Mouse (Mus musculus) kidney, postnatal 0 days (tissue): ENCODE data around the gene 6030468B19Rik. TPM values are rescaled to one million over a fixed set of nuclear protein-coding genes. Genes with fewer than 3 reads are reported as not detected.
"Not testable (repeated sequence)": the region's sequence is repeated elsewhere in the genome, so short reads cannot be mapped to it uniquely, and the experiment has no call there.

Experiments used
- ATAC-seq: fragments of 200-750 bp; cut with Nextera tagmentation; replicated peaks from 2 replicates; pipeline ENCODE4 v1.8.0; 2017; ENCODE audit warnings: low read depth, moderate number of reproducible peaks, moderate TSS enrichment, moderate library complexity; ENCODE audit not compliant: low FRiP score
- DNase-seq: peaks from one replicate; pipeline ENCODE4 v3.0.0-alpha.2; 2016; ENCODE audit warnings: low spot score
- H3K27ac ChIP-seq: fragments of 300-500 bp; sonication (generic); 2 replicates; pipeline ENCODE4 v1.5.1; 2014; ENCODE audit warnings: mild to moderate bottlenecking
- H3K27me3 ChIP-seq: fragments of 300-500 bp; sonication (generic); 2 replicates; pipeline ENCODE4 v1.6.1; 2014; ENCODE audit warnings: low read length, mixed read lengths; ENCODE audit not compliant: insufficient read depth
- H3K36me3 ChIP-seq: fragments of 300-500 bp; sonication (generic); 2 replicates; pipeline ENCODE4 v1.6.1; 2014; ENCODE audit warnings: low read length, mixed read lengths; ENCODE audit not compliant: insufficient read depth
- H3K4me1 ChIP-seq: fragments of 300-500 bp; sonication (generic); replicated peaks from 2 replicates; pipeline ENCODE4 v1.6.1; 2014; ENCODE audit warnings: antibody characterized with exemption, low read length, mixed read lengths; ENCODE audit not compliant: insufficient read depth
- H3K4me2 ChIP-seq: fragments of 300-500 bp; sonication (generic); 2 replicates; pipeline ENCODE4 v1.6.1; 2014; ENCODE audit warnings: mild to moderate bottlenecking, low read length, moderate library complexity, mixed read lengths
- H3K4me3 ChIP-seq: fragments of 300-500 bp; sonication (generic); replicated peaks from 2 replicates; pipeline ENCODE4 v1.5.1; 2014; ENCODE audit warnings: low read depth, low read length
- H3K9ac ChIP-seq: fragments of 300-500 bp; sonication (generic); 2 replicates; pipeline ENCODE4 v1.6.1; 2014; ENCODE audit warnings: low read depth, low read length
- H3K9me3 ChIP-seq: fragments of 300-500 bp; sonication (generic); replicated peaks from 2 replicates; pipeline ENCODE4 v1.6.1; 2016; ENCODE audit warnings: low read length, inconsistent platforms, mixed read lengths
- CTCF ChIP-seq: IDR thresholded peaks from 2 replicates; pipeline ENCODE4 v1.5.1; 2016; ENCODE audit warnings: antibody characterized with exemption, low read depth, mild to moderate bottlenecking, moderate library complexity
- WGBS: fragments of 180-500 bp; shearing (Covaris S2); extraction: QIAGEN DNeasy Blood & Tissue Kit; methylation state at CpG from one replicate; pipeline ENCODE4 v1.1.7; 2014; 5-methylcytosine and 5-hydroxymethylcytosine counted together
- polyA plus RNA-seq: library from polyadenylated mRNA; unstranded; fragments of >200 nt; fragmentation: Nextera tagmentation; extraction: Ambion mirVana; gene quantifications from 2 replicates; pipeline ENCODE4 v1.2.1, GENCODE M21; 2015

6030468B19Rik gene
- polyA plus RNA-seq, 1 experiment from 2014 or later, result not detected

DNA sequence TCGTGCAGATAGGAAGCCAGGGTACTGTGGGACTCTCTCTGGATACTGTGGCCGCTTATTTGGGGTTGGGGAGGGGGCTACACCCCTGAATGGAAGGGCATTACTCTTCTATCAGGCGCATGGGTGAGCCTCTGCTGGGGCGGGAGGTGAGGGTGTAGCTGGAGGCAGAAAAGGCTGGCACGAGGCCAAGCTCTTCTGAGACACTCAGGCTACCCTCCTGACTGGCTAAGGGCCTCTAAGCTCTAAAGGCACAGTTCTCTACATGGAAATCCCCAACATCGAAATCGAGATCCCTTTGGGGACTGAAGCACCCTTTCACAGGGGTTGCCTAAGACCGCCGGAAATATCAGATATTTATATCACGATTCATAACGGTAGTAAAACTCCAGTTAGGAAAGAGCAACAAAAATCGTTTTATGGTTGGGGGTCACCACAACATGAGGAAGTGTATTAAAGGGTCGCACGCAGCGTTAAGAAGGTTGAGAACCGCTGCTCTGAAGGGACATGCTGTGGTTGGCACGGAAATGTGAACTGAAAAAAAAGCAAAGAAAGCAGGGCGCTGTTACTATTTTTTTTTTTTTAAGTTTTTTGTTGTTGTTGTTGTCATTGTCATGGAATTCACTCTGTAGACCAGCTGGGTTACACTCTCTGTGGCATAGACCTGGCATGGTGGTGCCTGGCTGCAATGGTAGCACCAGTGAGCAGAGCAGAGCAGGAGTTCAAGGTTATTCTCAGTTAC, 30.9 kb downstream of the 6030468B19Rik start:
- Histone ChIP-seq H3K27me3 (no peaks in the 10 kb centered on the region), H3K36me3 (no peaks in the 10 kb centered on the region), H3K9me3 (no peaks in the 10 kb centered on the region), H3K4me2 (no peak overlapping the region; the same call in 1 of the 2 replicates), H3K27ac (peak overlapping the region; percentile 80), H3K9ac (no peak overlapping the region), H3K4me3 (no peak overlapping the region), H3K4me1 (peaks cover 33% of the 10 kb centered on the region; the same call in 1 of the 2 replicates)
- DNase-seq (no peak), ATAC-seq (no peak)
- WGBS, result 66% methylated on average over 18 of the region's 18 CpGs
- no peak for TF ChIP-seq CTCF

DNA sequence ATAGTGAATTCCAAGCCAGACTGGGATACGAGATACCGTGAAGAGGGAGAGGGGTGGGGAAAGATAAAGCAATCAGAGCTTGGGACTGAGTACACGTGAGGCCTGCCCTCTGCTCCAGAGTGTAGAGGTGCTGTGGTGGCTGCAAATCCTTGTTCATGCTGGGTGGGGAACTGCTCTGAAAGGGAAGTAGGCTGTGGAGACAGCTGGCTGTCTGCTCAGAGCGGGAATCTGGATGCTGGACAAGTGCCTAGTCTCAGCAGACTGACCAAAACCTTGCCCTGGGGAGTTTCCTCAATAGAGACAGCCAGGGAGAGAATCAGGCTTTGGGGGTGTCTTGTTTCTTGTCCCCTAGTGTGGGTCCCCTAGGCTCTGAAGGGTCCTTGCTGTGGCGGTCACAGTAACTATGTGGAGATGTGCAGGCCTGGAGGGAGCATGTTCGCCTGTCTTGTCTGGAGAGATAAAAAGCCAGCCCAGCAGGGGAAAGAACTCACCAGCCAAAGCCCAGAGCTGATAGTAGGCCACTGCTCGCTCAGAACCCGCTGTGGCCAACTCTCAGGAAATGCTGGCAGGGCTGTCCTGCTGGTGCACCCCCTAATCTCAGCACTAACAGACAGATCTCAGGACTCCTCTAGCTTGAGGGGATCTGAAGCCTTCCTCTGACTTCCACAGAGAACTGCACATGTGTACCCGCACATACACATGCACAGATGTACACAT, 31.6 kb downstream of the 6030468B19Rik start:
- TF ChIP-seq CTCF, result no peak
- ATAC-seq, result no peak
- peak; percentile 51 for DNase-seq
- Histone ChIP-seq H3K27me3 (no peaks in the 10 kb centered on the region), H3K9me3 (no peaks in the 10 kb centered on the region), H3K4me2 (no peak overlapping the region; the same call in 1 of the 2 replicates), H3K4me3 (no peak overlapping the region), H3K27ac (peak overlapping the region; percentile 80), H3K4me1 (peaks cover 30% of the 10 kb centered on the region; the same call in 1 of the 2 replicates), H3K9ac (no peak overlapping the region), H3K36me3 (no peaks in the 10 kb centered on the region)
- WGBS, result 57% methylated on average over 9 of the region's 9 CpGs

DNA sequence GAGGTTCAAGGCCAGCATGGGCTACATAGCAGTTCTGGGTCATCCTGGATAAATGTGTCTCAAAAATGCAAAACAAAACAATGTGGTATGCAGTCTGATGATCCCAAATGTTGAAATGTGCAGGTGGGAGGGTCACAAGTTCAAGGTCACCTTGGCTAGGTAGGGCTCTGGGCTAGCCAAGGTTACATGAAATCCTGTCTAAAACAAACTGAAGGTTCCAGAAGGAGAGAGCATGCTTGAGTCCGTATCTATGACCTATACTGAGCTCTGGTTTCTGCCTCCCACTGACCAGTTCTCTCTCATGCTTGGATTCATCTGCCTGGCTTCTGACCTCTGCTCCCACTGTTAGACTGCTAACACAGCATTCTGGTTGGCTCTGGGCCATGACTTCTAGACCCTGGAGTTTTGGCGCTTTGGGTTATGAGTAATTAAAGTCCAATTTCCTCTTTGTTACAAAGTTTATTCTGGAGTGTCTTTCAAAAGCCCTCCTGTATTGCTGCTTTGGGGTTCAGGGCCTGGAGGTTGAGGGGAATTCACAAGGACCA, 32.3 kb downstream of the 6030468B19Rik start:
- ATAC-seq (peak; percentile 61), DNase-seq (peak; percentile 84)
- Histone ChIP-seq H3K9me3 (no peaks in the 10 kb centered on the region), H3K4me2 (no peak overlapping the region), H3K4me1 (peaks cover 26% of the 10 kb centered on the region; the same call in 1 of the 2 replicates), H3K4me3 (no peak overlapping the region), H3K27me3 (no peaks in the 10 kb centered on the region), H3K9ac (no peak overlapping the region), H3K36me3 (no peaks in the 10 kb centered on the region), H3K27ac (peak overlapping the region; percentile 80)
- WGBS, result 19% methylated on average over 2 of the region's 2 CpGs
- no peak for TF ChIP-seq CTCF

DNA sequence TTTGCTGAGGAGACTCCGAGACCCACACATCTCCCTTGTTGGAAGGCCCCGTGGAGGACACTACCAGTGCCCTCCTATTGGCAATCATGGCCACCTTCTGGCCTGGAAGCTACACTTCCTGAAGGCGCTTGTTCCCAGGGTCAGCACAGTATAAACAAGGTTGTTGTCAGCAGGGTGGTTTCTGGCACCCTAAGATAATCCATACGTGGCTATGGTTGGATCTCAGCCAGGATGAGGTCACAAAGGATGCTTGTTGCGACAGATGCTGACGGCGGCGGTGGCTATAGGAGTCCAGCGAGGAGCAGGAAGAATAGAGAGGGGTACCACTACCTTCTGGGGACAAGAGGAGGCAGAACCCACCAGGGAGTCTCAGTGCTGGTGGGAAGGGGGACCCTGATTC, 32.9 kb downstream of the 6030468B19Rik start:
- H3K9me3 ChIP-seq, result no peaks in the 10 kb centered on the region
- H3K4me3 ChIP-seq, result no peak overlapping the region
- H3K4me2 ChIP-seq, result no peak overlapping the region
- peak overlapping the region; percentile 73 for H3K27ac ChIP-seq
- 64% methylated on average over 9 of the region's 9 CpGs for WGBS
- no peak for TF ChIP-seq CTCF
- H3K27me3 ChIP-seq, result no peaks in the 10 kb centered on the region
- no peaks in the 10 kb centered on the region for H3K36me3 ChIP-seq
- DNase-seq (no peak), ATAC-seq (no peak)
- peaks cover 19% of the 10 kb centered on the region; the same call in 1 of the 2 replicates for H3K4me1 ChIP-seq
- H3K9ac ChIP-seq, result no peak overlapping the region

DNA sequence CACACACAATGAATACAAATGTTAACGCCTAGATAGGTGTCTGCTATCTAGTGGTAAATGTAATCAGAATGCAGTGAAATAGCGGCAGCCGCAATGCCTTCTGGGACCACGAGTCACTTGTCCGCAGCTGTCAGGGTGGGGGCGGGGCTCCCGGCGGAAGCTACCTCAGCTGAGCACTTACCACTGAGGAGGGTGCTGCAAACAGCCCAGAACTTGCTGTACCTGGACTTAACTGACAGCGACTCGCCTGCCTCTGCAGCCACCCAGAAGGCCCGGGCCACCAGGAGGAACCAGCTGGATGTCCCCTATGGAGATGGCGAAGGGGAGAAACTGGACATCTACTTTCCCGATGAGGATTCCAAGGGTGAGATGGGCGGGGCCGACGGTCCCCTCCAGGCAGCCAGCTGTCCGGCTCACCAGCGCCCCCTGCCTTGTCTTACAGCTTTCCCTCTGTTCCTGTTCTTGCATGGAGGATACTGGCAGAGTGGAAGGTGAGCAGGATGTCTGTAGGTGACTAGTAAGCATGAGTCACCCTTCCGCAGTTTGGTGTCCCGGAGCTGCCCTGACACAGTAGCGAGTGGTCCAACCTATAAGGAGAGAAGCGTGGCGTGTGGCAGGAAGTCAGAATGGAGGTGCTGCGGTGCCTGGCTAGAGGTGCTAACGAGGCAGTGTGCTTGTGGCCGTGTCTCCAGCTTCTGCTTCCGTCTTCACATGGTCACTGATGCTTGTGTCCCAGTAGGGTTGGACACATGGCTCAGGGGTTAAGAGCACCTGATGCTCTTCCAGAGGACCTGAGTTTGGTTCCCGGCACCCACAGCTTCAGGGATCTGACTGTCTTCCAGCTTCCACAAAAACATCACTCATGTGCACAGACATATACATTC, 34.9 kb downstream of the 6030468B19Rik start:
- peak; percentile 80 for TF ChIP-seq CTCF
- no peaks in the 10 kb centered on the region for H3K27me3 ChIP-seq
- H3K36me3 ChIP-seq, result no peaks in the 10 kb centered on the region
- no peaks in the 10 kb centered on the region for H3K9me3 ChIP-seq
- peak; percentile 86 for DNase-seq
- H3K4me2 ChIP-seq, result peak overlapping the region; percentile 50
- H3K27ac ChIP-seq, result no peak overlapping the region
- H3K4me3 ChIP-seq, result no peak overlapping the region
- WGBS, result 18% methylated on average over 28 of the region's 28 CpGs
- H3K9ac ChIP-seq, result 0 out of 2 replicates have a peak overlapping the region, but pooled peaks have one; percentile 3
- peaks cover 13% of the 10 kb centered on the region; the same call in 1 of the 2 replicates for H3K4me1 ChIP-seq
- ATAC-seq, result no peak

DNA sequence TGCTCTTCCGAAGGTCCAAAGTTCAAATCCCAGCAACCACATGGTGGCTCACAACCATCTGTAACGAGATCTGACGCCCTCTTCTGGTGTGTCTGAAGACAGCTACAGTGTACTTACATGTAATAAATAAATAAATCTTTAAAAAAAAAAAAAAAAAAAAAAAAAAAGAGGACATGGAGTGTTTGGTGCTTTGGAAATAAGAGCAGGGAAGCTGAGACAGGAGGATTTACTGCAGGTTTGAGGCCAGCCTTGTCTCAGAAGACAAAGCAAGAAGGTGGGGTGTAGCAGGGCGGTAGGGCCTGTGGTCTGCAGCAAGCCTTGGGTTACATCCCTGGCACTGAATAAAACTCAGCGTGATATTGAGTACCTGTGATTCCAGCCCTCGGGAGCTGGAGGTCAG, 36.0 kb downstream of the 6030468B19Rik start:
- not testable (repeated sequence) for DNase-seq, H3K4me2 ChIP-seq, H3K4me3 ChIP-seq, H3K9ac ChIP-seq, H3K27ac ChIP-seq, H3K4me1 ChIP-seq, H3K27me3 ChIP-seq, ATAC-seq, H3K36me3 ChIP-seq, H3K9me3 ChIP-seq
- WGBS, result 80% methylated on average over 4 of the region's 6 CpGs
